Mouse (Mus musculus): ENCODE results near the gene Ccdc36. TPM values are rescaled to one million over a fixed set of nuclear protein-coding genes. Genes with fewer than 3 reads are reported as not detected.

Gene Ccdc36
- polyA plus RNA-seq, 1 experiment from 2014 or later, result not detected

GRCm38 (mm10) chr9:108378736-108379135 is 49.5 kb downstream of the Ccdc36 start:
- no peak overlapping the region for H3K27ac ChIP-seq
- H3K36me3 ChIP-seq (ENCODE audit: inconsistent target), result peaks cover 89% of the 10 kb centered on the region
- WGBS (ENCODE audit: missing documents), result 99% methylated on average over 5 of the region's 5 CpGs

GRCm38 (mm10) chr9:108378234-108378633 is 50.0 kb downstream of the Ccdc36 start:
- peaks cover 92% of the 10 kb centered on the region for H3K36me3 ChIP-seq (ENCODE audit: inconsistent target)
- no peak overlapping the region for H3K4me3 ChIP-seq (ENCODE audit: inconsistent target)
- no peak overlapping the region for H3K27ac ChIP-seq
- H3K79me2 ChIP-seq (ENCODE audit: inconsistent target), result no peaks in the 10 kb centered on the region
- 95% methylated on average over 9 of the region's 9 CpGs for WGBS (ENCODE audit: missing documents)

More at GRCm38 (mm10) chr9:108378736-108379135, 49.5 kb downstream of the Ccdc36 start:
- Histone ChIP-seq H3K4me3 (ENCODE audit: inconsistent target) (no peak overlapping the region), H3K79me2 (ENCODE audit: inconsistent target) (no peaks in the 10 kb centered on the region)

Other genes starting within 250 kb of the Ccdc36 start
- gene Bsn, start 238.1 kb downstream of the Ccdc36 start, polyA plus RNA-seq (2018), result 4.3 to 8.4 TPM (median 4.9 TPM) in 3 replicates
- gene Dag1, start 164.5 kb downstream of the Ccdc36 start, polyA plus RNA-seq (2018), result 38.1 to 58.2 TPM (median 44.5 TPM) in 3 replicates
- gene Nicn1, start 138.1 kb downstream of the Ccdc36 start, polyA plus RNA-seq (2018), result 6.8 to 7.1 TPM (median 6.8 TPM) in 3 replicates
- gene Amt, start 131.6 kb downstream of the Ccdc36 start, polyA plus RNA-seq (2018), result 0.67 to 1.3 TPM (median 0.96 TPM) in 3 replicates
- 409 to 646 TPM (median 437 TPM) in 3 replicates for gene Rhoa, start 122.4 kb downstream of the Ccdc36 start, polyA plus RNA-seq (2018)
- gene Tcta, start 122.3 kb downstream of the Ccdc36 start, polyA plus RNA-seq (2018), result 7.0 to 22.0 TPM (median 13.1 TPM) in 3 replicates
- gene Gpx1, start 89.6 kb downstream of the Ccdc36 start, polyA plus RNA-seq (2018), result 944 to 2,094 TPM (median 1,300 TPM) in 3 replicates
- 60.3 to 67.5 TPM (median 67.2 TPM) in 3 replicates for gene Usp4, start 80.6 kb downstream of the Ccdc36 start, polyA plus RNA-seq (2018)
- gene 1700102P08Rik, start 35.7 kb downstream of the Ccdc36 start, polyA plus RNA-seq (2018), result 0.33 TPM in 1 of 3 replicates, not detected in the others
- gene BC048562, start 8.0 kb upstream of the Ccdc36 start, polyA plus RNA-seq (2018), result not detected in 3 replicates
- gene Ccdc71, start 32.0 kb upstream of the Ccdc36 start, polyA plus RNA-seq (2018), result 15.8 to 26.5 TPM (median 19.0 TPM) in 3 replicates
- 1.5 to 1.9 TPM (median 1.6 TPM) in 3 replicates for gene Klhdc8b, start 33.1 kb upstream of the Ccdc36 start, polyA plus RNA-seq (2018)
- gene Lamb2, start 51.3 kb upstream of the Ccdc36 start, polyA plus RNA-seq (2018), result 0.26 to 0.92 TPM (median 0.40 TPM) in 3 replicates
- 33.8 to 68.8 TPM (median 46.3 TPM) in 3 replicates for gene Usp19, start 62.1 kb upstream of the Ccdc36 start, polyA plus RNA-seq (2018)
- 77.0 to 179 TPM (median 87.2 TPM) in 3 replicates for gene Qars, start 79.2 kb upstream of the Ccdc36 start, polyA plus RNA-seq (2018)
- gene Qrich1, start 88.3 kb upstream of the Ccdc36 start, polyA plus RNA-seq (2018), result 73.2 to 92.9 TPM (median 77.3 TPM) in 3 replicates
- 36.0 to 103 TPM (median 41.0 TPM) in 3 replicates for gene Impdh2, start 131.8 kb upstream of the Ccdc36 start, polyA plus RNA-seq (2018)
- 9.6 to 20.2 TPM (median 16.5 TPM) in 3 replicates for gene Ndufaf3, start 138.9 kb upstream of the Ccdc36 start, polyA plus RNA-seq (2018)
- gene Dalrd3, start 141.4 kb upstream of the Ccdc36 start, polyA plus RNA-seq (2018), result 17.5 to 30.5 TPM (median 20.5 TPM) in 3 replicates
- 3.1 to 7.5 TPM (median 7.5 TPM) in 3 replicates for gene Wdr6, start 150.3 kb upstream of the Ccdc36 start, polyA plus RNA-seq (2018)
- gene P4htm, start 169.2 kb upstream of the Ccdc36 start, polyA plus RNA-seq (2018), result 0.16 to 0.70 TPM (median 0.33 TPM) in 3 replicates
- gene Arih2, start 220.9 kb upstream of the Ccdc36 start, polyA plus RNA-seq (2018), result 22.7 to 40.8 TPM (median 29.9 TPM) in 3 replicates
- 28.0 to 35.2 TPM (median 33.4 TPM) in 3 replicates for gene Slc25a20, start 233.6 kb upstream of the Ccdc36 start, polyA plus RNA-seq (2018)

Data from macrophage (primary cell).